ENCODE assay signal across 18 mouse cellular contexts in the genomic region with DNA sequence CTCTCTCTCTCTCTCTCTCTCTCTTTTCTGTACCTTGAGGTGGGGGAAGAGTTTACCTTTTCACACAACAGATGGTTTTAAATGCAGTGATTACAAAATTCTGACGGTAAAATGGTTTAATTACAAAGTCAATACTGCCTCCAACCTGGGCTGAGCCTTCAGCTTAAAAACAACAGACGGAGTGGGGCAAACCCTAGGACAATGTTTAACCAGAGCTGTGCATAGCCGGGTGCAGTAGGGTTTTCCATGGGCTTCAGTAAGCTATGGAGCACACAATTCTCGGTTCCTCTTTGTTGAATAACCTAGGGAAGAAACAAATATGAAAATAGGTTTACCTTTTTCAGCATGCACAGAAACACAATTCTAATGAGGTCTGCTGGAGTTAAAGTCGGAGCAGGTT.
DNase-seq lines count a peak whose midpoint lies in the region; ATAC-seq and TF ChIP-seq lines count a peak whose summit lies in the region.
"Had no signal": no experiment of that assay in that cellular context is flagged by ENCODE, and none has a peak within 500 bp of the region (broad histone marks: within the 10 kb centered on the region; RNA-seq: fewer than 3 reads in every experiment).

No protein-coding gene starts in this region.

- peak; percentile 5 to 6 for DNase-seq in kidney, adult 8-10 months
- peak; percentile 23 to 27 for DNase-seq in kidney, postnatal 36 days
- DNase-seq in liver, postnatal 0 days = peak; percentile 21
- no peak for DNase-seq in right cerebral cortex, postnatal 4 days
- DNase-seq in right cerebral cortex, adult 18-20 months = no peak
- no peak for DNase-seq in cerebellum, adult 9-10 months
- DNase-seq: adrenal gland, adult 8-10 months; cerebellum, postnatal 10 days; heart, postnatal 36 days had no signal

- no peaks in the 10 kb centered on the region for H3K4me1 ChIP-seq in intestine, embryonic 16.5 days (ENCODE audit: control insufficient read depth, insufficient read depth, low read length)
- no peaks in the 10 kb centered on the region for H3K4me1 ChIP-seq in liver, postnatal 0 days (ENCODE audit: insufficient read depth)
- H3K4me1 ChIP-seq: embryonic facial prominence, embryonic 12.5 days; forebrain, embryonic 13.5 days; midbrain, embryonic 12.5 days; neural tube, embryonic 12.5 days had no signal

- no peaks in the 10 kb centered on the region for H3K36me3 ChIP-seq in intestine, embryonic 16.5 days (ENCODE audit: control insufficient read depth, insufficient read depth, low read length)
- H3K36me3 ChIP-seq in liver, postnatal 0 days (replicated peaks; ENCODE audit: insufficient read depth, low read length) = no peaks in the 10 kb centered on the region
- H3K36me3 ChIP-seq: embryonic facial prominence, embryonic 12.5 days; heart, embryonic 13.5 days; midbrain, embryonic 12.5 days; neural tube, embryonic 12.5 days had no signal

- H3K27me3 ChIP-seq in intestine, embryonic 16.5 days (replicated peaks; ENCODE audit: control insufficient read depth, insufficient read depth, low read length) = no peaks in the 10 kb centered on the region
- no peaks in the 10 kb centered on the region for H3K27me3 ChIP-seq in liver, postnatal 0 days (ENCODE audit: insufficient read depth, low read length)
- H3K27me3 ChIP-seq: forebrain, embryonic 13.5 days; heart, embryonic 13.5 days; midbrain, embryonic 12.5 days; neural tube, embryonic 12.5 days had no signal

- peak; percentile 86 for ATAC-seq in intestine, embryonic 16.5 days
- ATAC-seq in liver, postnatal 0 days = peak; percentile 86
- ATAC-seq: forebrain, embryonic 13.5 days; hindbrain, embryonic 16.5 days; lung, postnatal 0 days had no signal

- TF ChIP-seq EP300 in liver, postnatal 0 days (IDR thresholded peaks at IDR 0.05; ENCODE audit: low read depth) = no peak

- H3K27ac ChIP-seq in intestine, embryonic 16.5 days (ENCODE audit: low read length) = no peak overlapping the region
- peak overlapping the region; percentile 76 for H3K27ac ChIP-seq in liver, postnatal 0 days (ENCODE audit: low read depth)
- H3K27ac ChIP-seq: embryonic facial prominence, embryonic 12.5 days; forebrain, embryonic 13.5 days; heart, embryonic 13.5 days; midbrain, embryonic 12.5 days; neural tube, embryonic 12.5 days had no signal

- 34% methylated on average over 5 of the region's 5 CpGs for WGBS in intestine, embryonic 16.5 days
- 44% methylated on average over 5 of the region's 5 CpGs for WGBS in liver, postnatal 0 days (ENCODE audit: insufficient replicate concordance)

- no peak overlapping the region for H3K9ac ChIP-seq in intestine, embryonic 16.5 days (ENCODE audit: low read depth, low read length)
- H3K9ac ChIP-seq in liver, postnatal 0 days (replicated peaks) = no peak overlapping the region
- H3K9ac ChIP-seq: embryonic facial prominence, embryonic 12.5 days; forebrain, embryonic 13.5 days; heart, embryonic 13.5 days; midbrain, embryonic 12.5 days; neural tube, embryonic 12.5 days had no signal

- H3K9me3 ChIP-seq in intestine, embryonic 16.5 days (ENCODE audit: control insufficient read depth, low read length) = no peaks in the 10 kb centered on the region
- H3K9me3 ChIP-seq in liver, postnatal 0 days (ENCODE audit: low read length) = no peaks in the 10 kb centered on the region
- H3K9me3 ChIP-seq: embryonic facial prominence, embryonic 12.5 days; forebrain, embryonic 13.5 days; heart, embryonic 13.5 days; midbrain, embryonic 12.5 days; neural tube, embryonic 12.5 days had no signal

- no peak overlapping the region for H3K4me3 ChIP-seq in intestine, embryonic 16.5 days (ENCODE audit: low read length)
- no peak overlapping the region for H3K4me3 ChIP-seq in liver, postnatal 0 days (ENCODE audit: low read depth, low read length)
- H3K4me3 ChIP-seq: embryonic facial prominence, embryonic 12.5 days; erythroblast, embryonic 14.5 days; forebrain, embryonic 13.5 days; heart, embryonic 13.5 days; midbrain, embryonic 12.5 days; neural tube, embryonic 12.5 days had no signal

- TF ChIP-seq CTCF in liver, postnatal 0 days (IDR thresholded peaks at IDR 0.05; ENCODE audit: low read depth) = no peak

- no peak overlapping the region for H3K4me2 ChIP-seq in intestine, embryonic 16.5 days (ENCODE audit: low read depth, low read length)
- H3K4me2 ChIP-seq in liver, postnatal 0 days (ENCODE audit: low read depth, low read length) = peak overlapping the region; percentile 26; the same call in 1 of the 2 replicates
- H3K4me2 ChIP-seq: embryonic facial prominence, embryonic 12.5 days; forebrain, embryonic 13.5 days; heart, embryonic 13.5 days; midbrain, embryonic 12.5 days; neural tube, embryonic 12.5 days had no signal

Comparison
In these comparisons a context has a peak if more than half of its experiments do, and no peak if none do; other contexts are left out.
1. DNase-seq: peak in kidney, adult 8-10 months (2 of 2), kidney, postnatal 36 days (2 of 2) and liver, postnatal 0 days (single experiment); none in right cerebral cortex, postnatal 4 days (single experiment), right cerebral cortex, adult 18-20 months (single experiment) and cerebellum, adult 9-10 months (single experiment).